Mouse (Mus musculus): Measurements from ENCODE around the gene Apeh. TPM values are rescaled to one million over a fixed set of nuclear protein-coding genes. Genes with fewer than 3 reads are reported as not detected.

Gene Apeh
- polyA plus RNA-seq, 1 experiment from 2014 or later = 76.5 TPM

DNA sequence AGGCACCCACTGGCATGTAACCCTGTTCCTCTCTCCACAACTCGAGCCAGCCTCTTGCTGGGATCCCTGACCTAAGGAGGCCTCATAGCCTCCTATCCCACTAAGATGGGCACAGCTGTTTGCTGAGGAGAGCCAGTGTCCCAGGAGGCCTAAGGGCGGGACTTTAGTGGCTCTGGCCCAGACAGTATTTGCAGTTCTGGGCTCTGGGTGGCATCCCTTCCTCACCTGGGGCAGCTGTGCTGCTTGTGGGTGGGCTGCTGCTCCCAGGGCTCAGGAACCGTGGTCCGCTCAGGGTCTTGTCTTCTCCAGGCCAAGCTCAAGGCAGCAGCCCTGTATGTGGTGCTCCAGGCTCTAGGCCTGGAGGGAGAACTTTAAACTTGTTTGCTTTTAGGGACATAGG lies 47.8 kb downstream of the Apeh start:
- 95% methylated on average over 4 of the region's 4 CpGs for WGBS

DNA sequence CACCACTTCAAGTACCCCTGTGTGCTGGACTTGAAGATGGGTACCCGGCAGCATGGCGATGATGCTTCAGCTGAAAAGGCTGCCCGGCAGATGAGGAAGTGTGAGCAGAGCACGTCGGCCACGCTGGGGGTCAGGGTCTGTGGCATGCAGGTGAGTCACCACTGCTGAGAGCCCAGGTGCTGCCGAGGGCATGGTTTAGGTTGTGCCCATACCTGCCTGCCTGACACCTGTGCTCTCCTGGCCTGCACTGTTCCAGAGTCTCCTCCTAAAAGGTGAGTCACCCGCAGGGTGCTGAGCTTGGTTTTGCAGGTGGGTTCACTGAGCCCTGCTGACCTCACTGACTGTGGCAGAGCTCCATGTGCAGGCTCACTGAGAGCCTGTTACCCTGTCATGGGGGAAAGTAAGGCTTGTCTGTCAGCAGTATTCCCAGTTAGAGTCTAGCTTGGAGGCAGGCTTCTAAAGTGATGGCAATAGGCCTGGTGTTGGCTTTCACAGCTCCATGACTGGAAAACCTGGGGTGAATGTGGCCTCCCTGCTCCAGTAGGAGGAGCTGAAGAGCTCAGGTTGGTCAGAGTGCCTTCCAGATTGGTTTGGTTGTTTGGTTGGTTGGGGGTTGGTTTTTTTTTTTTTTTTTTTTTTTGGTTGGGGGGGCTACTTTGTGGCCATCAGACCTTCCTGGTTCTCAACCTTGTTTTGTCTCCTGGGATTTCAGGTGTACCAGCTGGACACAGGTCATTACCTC lies 49.5 kb downstream of the Apeh start:
- Histone ChIP-seq H3K4me1 (replicated peaks) (peaks cover 18% of the 10 kb centered on the region), H3K4me3 (replicated peaks) (no peak overlapping the region), H3K9me3 (no peaks in the 10 kb centered on the region), H3K27me3 (replicated peaks) (no peaks in the 10 kb centered on the region), H3K36me3 (peaks cover 33% of the 10 kb centered on the region), H3K9ac (no peak overlapping the region), H3K4me2 (replicated peaks) (no peak overlapping the region), H3K27ac (no peak overlapping the region)
- no peak for ATAC-seq
- WGBS = 97% methylated on average over 8 of the region's 8 CpGs

More for the DNA sequence above, 47.8 kb downstream of the Apeh start:
- Histone ChIP-seq H3K4me2 (replicated peaks) (no peak overlapping the region), H3K4me1 (replicated peaks) (peaks cover 29% of the 10 kb centered on the region), H3K9ac (no peak overlapping the region), H3K27me3 (replicated peaks) (no peaks in the 10 kb centered on the region), H3K4me3 (replicated peaks) (no peak overlapping the region), H3K27ac (no peak overlapping the region), H3K36me3 (peaks cover 40% of the 10 kb centered on the region), H3K9me3 (no peaks in the 10 kb centered on the region)
- ATAC-seq = no peak

Other genes with a start within 250 kb of the Apeh start
- gene Rbm6, start 221.4 kb downstream of the Apeh start, polyA plus RNA-seq (2015; fragmentation: Nextera tagmentation; extraction: Ambion mirVana) = 67.2 and 70.5 TPM in 2 replicates
- gene Mon1a, start 206.5 kb downstream of the Apeh start, polyA plus RNA-seq (2015; fragmentation: Nextera tagmentation; extraction: Ambion mirVana) = 18.5 and 20.7 TPM in 2 replicates
- gene Mst1r, start 187.7 kb downstream of the Apeh start, polyA plus RNA-seq (2015; fragmentation: Nextera tagmentation; extraction: Ambion mirVana) = 11.4 and 14.2 TPM in 2 replicates
- gene Actl11, start 166.1 kb downstream of the Apeh start, polyA plus RNA-seq (2015; fragmentation: Nextera tagmentation; extraction: Ambion mirVana) = not detected in 2 replicates
- 1.9 and 2.2 TPM in 2 replicates for gene Camkv, start 158.9 kb downstream of the Apeh start, polyA plus RNA-seq (2015; fragmentation: Nextera tagmentation; extraction: Ambion mirVana)
- 17.7 and 17.9 TPM in 2 replicates for gene Traip, start 144.5 kb downstream of the Apeh start, polyA plus RNA-seq (2015; fragmentation: Nextera tagmentation; extraction: Ambion mirVana)
- 29.9 and 32.4 TPM in 2 replicates for gene Uba7, start 119.1 kb downstream of the Apeh start, polyA plus RNA-seq (2015; fragmentation: Nextera tagmentation; extraction: Ambion mirVana)
- gene Gm20661, start 111.5 kb downstream of the Apeh start, polyA plus RNA-seq (2015; fragmentation: Nextera tagmentation; extraction: Ambion mirVana) = 5.7 and 7.2 TPM in 2 replicates
- 40.3 and 41.8 TPM in 2 replicates for gene Inka1, start 108.7 kb downstream of the Apeh start, polyA plus RNA-seq (2015; fragmentation: Nextera tagmentation; extraction: Ambion mirVana)
- gene Cdhr4, start 102.1 kb downstream of the Apeh start, polyA plus RNA-seq (2015; fragmentation: Nextera tagmentation; extraction: Ambion mirVana) = 8.4 and 9.4 TPM in 2 replicates
- gene Gm20662, start 98.3 kb downstream of the Apeh start, polyA plus RNA-seq (2015; fragmentation: Nextera tagmentation; extraction: Ambion mirVana) = 0.10 and 0.42 TPM in 2 replicates
- 41.7 and 42.1 TPM in 2 replicates for gene Ip6k1, start 92.1 kb downstream of the Apeh start, polyA plus RNA-seq (2015; fragmentation: Nextera tagmentation; extraction: Ambion mirVana)
- 61.8 and 79.2 TPM in 2 replicates for gene Gmppb, start 45.4 kb downstream of the Apeh start, polyA plus RNA-seq (2015; fragmentation: Nextera tagmentation; extraction: Ambion mirVana)
- gene Amigo3, start 41.4 kb downstream of the Apeh start, polyA plus RNA-seq (2015; fragmentation: Nextera tagmentation; extraction: Ambion mirVana) = 3.1 and 3.2 TPM in 2 replicates
- 0.98 and 2.2 TPM in 2 replicates for gene Mst1, start 14.2 kb downstream of the Apeh start, polyA plus RNA-seq (2015; fragmentation: Nextera tagmentation; extraction: Ambion mirVana)
- 18.6 and 23.7 TPM in 2 replicates for gene Rnf123, start 11.3 kb downstream of the Apeh start, polyA plus RNA-seq (2015; fragmentation: Nextera tagmentation; extraction: Ambion mirVana)
- gene Bsn, start 95.8 kb upstream of the Apeh start, polyA plus RNA-seq (2015; fragmentation: Nextera tagmentation; extraction: Ambion mirVana) = 4.7 and 4.9 TPM in 2 replicates
- 72.9 and 75.1 TPM in 2 replicates for gene Dag1, start 169.4 kb upstream of the Apeh start, polyA plus RNA-seq (2015; fragmentation: Nextera tagmentation; extraction: Ambion mirVana)
- gene Nicn1, start 195.8 kb upstream of the Apeh start, polyA plus RNA-seq (2015; fragmentation: Nextera tagmentation; extraction: Ambion mirVana) = 28.9 and 29.5 TPM in 2 replicates
- gene Amt, start 202.2 kb upstream of the Apeh start, polyA plus RNA-seq (2015; fragmentation: Nextera tagmentation; extraction: Ambion mirVana) = 20.9 and 23.2 TPM in 2 replicates
- gene Rhoa, start 211.5 kb upstream of the Apeh start, polyA plus RNA-seq (2015; fragmentation: Nextera tagmentation; extraction: Ambion mirVana) = 422 and 453 TPM in 2 replicates
- gene Tcta, start 211.6 kb upstream of the Apeh start, polyA plus RNA-seq (2015; fragmentation: Nextera tagmentation; extraction: Ambion mirVana) = 34.1 and 37.1 TPM in 2 replicates
- gene Gpx1, start 244.3 kb upstream of the Apeh start, polyA plus RNA-seq (2015; fragmentation: Nextera tagmentation; extraction: Ambion mirVana) = 1,041 and 1,081 TPM in 2 replicates